Mouse (Mus musculus) cerebellum, adult 2 months (tissue): ENCODE measurements around the gene Tnfaip3.

ENCODE experiments used
- CTCF ChIP-seq: fragments of 200-500 bp; IDR thresholded peaks from 2 replicates; pipeline ENCODE4 v1.5.1; 2011; ENCODE audit warnings: low read depth, mild to moderate bottlenecking, control low read depth, low read length, moderate library complexity, borderline replicate concordance; ENCODE audit not compliant: insufficient read depth
- POLR2A ChIP-seq: fragments of 200-500 bp; IDR thresholded peaks from 2 replicates; pipeline ENCODE4 v1.6.1; 2011; ENCODE audit warnings: low read length, control low read depth, borderline replicate concordance; ENCODE audit not compliant: insufficient read depth

DNA sequence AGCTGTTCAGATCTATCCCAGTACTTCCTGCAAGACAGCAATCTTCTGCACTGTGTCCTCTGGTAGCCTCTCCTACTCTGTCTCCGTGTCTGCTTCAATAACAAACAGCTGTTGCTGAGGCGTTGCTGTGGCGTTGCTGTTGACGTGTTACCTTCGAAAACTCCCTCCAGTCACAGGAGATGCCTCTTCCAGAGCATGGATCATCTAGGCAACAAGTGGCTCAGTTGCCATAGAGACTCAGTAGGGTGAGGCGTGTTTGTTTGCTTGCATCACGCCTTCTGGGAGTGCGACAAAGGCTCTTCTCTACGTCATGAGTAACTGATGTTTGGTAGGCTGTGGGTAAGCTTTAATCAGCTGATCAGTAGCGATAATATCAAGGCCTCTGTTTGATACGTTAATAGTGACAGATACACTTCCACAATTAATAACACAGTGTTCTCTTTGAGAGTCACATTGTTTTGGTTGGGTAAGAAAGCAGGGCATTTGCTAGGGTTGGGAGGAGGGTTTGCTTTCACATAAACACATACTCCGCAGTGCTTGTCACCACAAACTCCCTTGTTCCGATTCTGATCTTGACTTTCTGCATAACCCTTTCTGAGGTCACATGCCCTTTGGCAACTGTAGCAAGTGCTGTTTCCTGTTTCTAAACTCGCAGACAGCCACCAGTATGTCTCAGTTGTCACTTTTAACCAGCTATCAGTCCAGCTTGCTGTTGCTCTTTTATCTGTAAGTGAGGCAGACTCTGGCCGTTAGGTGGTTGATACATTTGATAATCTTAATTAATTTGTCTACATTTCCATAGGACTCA lies 46.8 kb upstream of the Tnfaip3 start:
- no peak for TF ChIP-seq POLR2A
- no peak for TF ChIP-seq CTCF
